Mouse (Mus musculus): Measurements from ENCODE around the gene Srcin1. TPM values are rescaled to one million over a fixed set of nuclear protein-coding genes. Genes with fewer than 3 reads are reported as not detected.

Srcin1 gene
- 100 to 1,000 TPM; 271 to 286 TPM for total RNA-seq (2021)
- long read RNA-seq, partial matches to known transcripts = 2 of 74 reads
- long read RNA-seq, other reads (novel, unspliced or antisense) = 72 of 74 reads

- peak; percentile 82 to 85 for DNase-seq (ENCODE audit: low spot score in 2 of 2)
Observed at GRCm38 (mm10) chr11:97576136-97576906, at the start of gene Srcin1. Gene Srcin1 (minus strand): TSS chr11:97576186.

GRCm38 (mm10) chr11:97625551-97625950, 49.6 kb upstream of the Srcin1 start:
- DNase-seq (ENCODE audit: low spot score in 2 of 2) = no peak

- no peak for DNase-seq (ENCODE audit: low spot score in 2 of 2)
Observed at GRCm38 (mm10) chr11:97623166-97623565, 47.2 kb upstream of the Srcin1 start.

- DNase-seq (ENCODE audit: low spot score in 2 of 2) = peak; percentile 82
Observed at GRCm38 (mm10) chr11:97622440-97622839, 46.5 kb upstream of the Srcin1 start.

- peak; percentile 79 to 82 for DNase-seq (ENCODE audit: low spot score in 2 of 2)
Observed at GRCm38 (mm10) chr11:97619391-97619795, 43.4 kb upstream of the Srcin1 start.

DNA sequence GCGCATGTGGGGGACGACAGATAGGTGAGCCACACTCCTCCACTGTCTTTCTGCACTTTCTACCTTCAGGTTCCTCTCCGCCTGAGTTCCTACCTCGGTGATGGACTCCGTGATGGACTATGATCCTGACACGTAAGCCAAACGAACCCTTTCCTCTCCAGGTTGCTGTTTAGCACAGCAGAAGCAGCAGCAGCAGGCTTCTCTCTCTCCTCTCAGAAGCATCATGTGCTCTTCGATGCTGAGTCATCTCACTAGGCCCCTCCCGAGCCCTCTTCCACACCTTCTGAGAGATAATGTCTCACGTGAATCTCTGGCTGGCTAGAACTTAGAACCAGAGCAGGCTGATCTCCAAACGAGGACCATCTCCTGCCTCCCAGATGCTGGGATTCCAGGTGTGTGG, 42.4 kb upstream of the Srcin1 start:
- DNase-seq (ENCODE audit: low spot score in 2 of 2) = no peak

DNA sequence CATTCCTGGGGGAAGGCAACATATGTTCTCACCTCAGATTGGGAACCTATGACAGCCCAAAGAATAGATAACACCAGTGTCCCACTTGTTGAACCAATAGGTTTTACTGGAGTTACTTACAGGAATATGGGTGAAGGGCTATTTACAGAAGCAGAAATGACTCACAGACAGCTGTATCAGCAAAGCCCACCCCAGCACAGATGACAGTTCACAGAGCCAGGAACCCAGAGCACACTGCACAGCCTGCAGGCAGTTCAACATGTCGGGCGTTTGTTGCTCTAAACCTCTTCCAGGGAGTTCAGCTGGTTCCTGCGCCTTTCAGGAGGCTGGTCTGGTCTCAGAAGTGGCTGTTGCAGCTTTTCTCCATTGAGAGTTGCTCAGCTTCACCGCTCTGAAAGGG, 39.3 kb upstream of the Srcin1 start:
- no peak for DNase-seq (ENCODE audit: low spot score in 2 of 2)

GRCm38 (mm10) chr11:97611076-97611475, 35.1 kb upstream of the Srcin1 start:
- DNase-seq (ENCODE audit: low spot score in 2 of 2) = no peak

DNA sequence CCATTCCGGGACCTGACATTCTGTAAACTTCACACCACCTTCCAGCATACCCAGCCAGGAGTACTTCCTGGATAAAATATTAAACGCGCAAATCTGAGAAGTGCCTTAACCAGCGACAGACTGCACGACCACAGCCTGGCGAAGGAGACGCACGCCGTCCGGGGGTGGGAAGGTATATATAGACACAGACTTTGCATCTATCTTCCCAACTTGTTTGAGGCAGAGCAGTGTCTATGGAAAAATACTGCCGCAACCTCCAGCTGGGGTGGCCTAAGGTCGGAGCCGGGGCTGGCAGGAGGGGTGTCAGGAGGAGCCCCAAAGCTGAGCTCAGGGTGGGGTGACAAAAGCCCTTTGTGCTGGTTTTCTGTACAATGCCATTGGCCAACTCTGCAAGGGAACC, 33.8 kb upstream of the Srcin1 start:
- DNase-seq (ENCODE audit: low spot score in 2 of 2) = no peak

DNA sequence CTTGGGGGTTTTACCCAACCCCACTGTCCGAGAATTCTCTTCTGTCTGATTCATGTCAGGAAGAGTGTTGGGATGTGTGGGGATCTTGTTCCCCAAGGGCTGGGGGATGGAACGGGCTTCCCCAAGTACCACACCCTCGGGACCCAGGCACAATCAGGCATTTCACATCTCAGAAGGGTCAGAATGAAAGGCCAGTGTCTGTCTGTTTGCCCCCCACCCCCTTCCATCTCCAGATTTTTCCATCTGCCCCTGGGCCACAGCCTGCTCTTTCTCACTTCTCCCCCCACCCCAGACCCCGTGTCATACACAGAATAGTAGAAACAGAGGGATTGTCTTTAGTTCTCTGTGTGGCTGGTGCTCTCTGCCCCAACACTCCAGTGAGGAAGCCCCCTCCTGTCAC, 32.9 kb upstream of the Srcin1 start:
- DNase-seq (ENCODE audit: low spot score in 2 of 2) = no peak

- DNase-seq (ENCODE audit: low spot score in 2 of 2) = no peak
Observed at GRCm38 (mm10) chr11:97607056-97607725, 31.2 kb upstream of the Srcin1 start.

DNA sequence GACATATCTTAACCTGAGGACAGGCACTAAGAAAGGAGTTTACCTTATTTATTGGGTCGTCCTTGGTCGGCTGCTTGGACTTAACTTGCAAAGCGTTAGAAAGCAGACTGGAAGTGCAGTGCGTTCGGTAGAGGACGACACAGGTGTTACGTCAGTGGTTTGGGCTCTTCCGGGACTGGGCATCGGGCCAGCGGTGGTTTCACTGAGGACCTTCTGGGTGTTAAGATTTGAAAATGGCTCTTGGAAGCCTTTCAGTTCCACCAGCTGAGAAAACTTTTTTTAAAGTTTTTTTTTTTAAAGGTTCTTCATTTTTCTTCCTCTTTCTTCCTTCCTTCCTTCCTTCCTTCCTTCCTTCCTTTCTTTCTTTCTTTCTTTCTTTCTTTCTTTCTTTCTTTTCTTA, 27.9 kb upstream of the Srcin1 start:
- DNase-seq (ENCODE audit: low spot score in 2 of 2) = no peak

GRCm38 (mm10) chr11:97602223-97602622, 26.2 kb upstream of the Srcin1 start:
- no peak for DNase-seq (ENCODE audit: low spot score in 2 of 2)

GRCm38 (mm10) chr11:97599104-97599503, 23.1 kb upstream of the Srcin1 start:
- no peak for DNase-seq (ENCODE audit: low spot score in 2 of 2)

DNA sequence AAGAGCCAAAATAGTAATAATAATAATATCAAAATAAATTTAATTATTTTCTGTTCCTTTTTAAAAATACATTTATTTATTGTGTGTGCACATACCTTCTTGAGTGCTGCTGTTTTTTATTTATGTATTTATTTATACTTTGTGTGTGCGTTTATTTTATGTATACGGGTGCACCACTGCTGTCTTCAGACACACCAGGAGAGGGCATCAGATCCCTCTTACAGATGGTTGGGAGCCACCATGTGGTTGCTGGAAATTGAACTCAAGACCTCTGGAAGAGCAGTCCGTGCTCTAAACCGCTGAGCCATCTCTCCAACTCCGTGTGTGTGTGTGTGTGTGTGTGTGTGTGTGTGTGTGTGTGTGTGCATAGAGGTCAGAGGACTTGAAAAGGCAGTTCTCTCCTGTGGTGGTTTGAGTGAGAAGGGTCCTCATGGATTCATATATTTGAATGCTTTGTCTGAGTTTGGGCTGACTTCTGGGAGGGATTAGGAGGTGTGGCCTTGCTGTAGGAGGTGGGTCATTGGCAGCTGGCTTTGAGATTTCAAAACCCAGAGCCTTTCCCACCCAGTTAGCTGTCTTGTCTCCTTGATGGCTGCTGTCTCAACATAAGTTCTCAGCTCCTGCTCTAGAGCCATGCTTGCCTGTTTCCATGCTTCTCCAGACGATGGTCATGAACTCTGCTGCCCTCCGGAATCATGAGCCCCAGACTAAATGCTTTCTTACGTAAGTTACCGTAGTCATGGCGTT, 22.1 kb upstream of the Srcin1 start:
- no peak for DNase-seq (ENCODE audit: low spot score in 2 of 2)

GRCm38 (mm10) chr11:97594136-97594535, 18.1 kb upstream of the Srcin1 start:
- no peak for DNase-seq (ENCODE audit: low spot score in 2 of 2)

- no peak for DNase-seq (ENCODE audit: low spot score in 2 of 2)
Observed at GRCm38 (mm10) chr11:97591910-97592309, 15.9 kb upstream of the Srcin1 start.

DNA sequence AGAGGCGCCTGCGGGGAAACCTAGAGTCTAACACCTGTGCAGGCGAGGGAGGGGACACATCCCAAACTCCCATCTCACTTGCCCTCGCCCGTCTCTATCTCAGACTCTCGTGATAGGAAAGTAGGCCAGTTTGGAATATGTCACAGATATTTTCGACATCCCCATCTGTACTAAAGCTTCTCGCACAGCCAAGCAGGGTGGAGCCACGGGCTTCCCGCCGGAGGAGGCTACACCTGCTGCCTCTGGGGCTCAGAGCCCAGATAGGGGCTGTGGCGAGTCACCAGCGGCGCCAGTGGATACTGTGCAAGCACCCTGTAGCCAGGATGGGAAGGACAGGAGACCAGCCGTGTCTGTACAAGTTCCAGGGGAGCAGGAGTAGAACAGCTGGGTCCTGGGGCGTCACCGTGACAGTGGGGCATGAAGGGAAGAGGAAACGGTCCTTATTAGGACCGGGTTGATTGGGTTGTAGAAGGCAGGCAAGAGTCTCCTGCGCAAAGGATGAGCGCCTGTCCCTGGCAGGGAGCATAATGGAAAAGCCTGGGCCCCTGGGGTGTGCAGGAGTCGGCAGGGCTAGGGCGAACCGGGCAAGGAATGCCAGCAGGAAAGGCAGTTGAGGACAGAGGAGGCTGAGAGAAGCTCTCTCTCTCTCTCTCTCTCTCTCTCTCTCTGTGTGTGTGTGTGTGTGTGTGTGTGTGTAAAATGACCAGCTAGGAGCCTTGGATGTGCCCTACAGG, 14.4 kb upstream of the Srcin1 start:
- no peak for DNase-seq (ENCODE audit: low spot score in 2 of 2)

- DNase-seq (ENCODE audit: low spot score in 2 of 2) = no peak
Observed at GRCm38 (mm10) chr11:97589216-97589615, 13.2 kb upstream of the Srcin1 start.

GRCm38 (mm10) chr11:97585932-97586331, 9.9 kb upstream of the Srcin1 start:
- DNase-seq (ENCODE audit: low spot score in 2 of 2) = no peak

GRCm38 (mm10) chr11:97584476-97584875, 8.5 kb upstream of the Srcin1 start:
- DNase-seq (ENCODE audit: low spot score in 2 of 2) = no peak
